Mouse (Mus musculus): ENCODE results near the gene Espn. TPM values are rescaled to one million over a fixed set of nuclear protein-coding genes. Genes with fewer than 3 reads are reported as not detected.
A peak's percentile ranks its signal among the peaks of the same experiment; 100 is the strongest.

Espn gene
- total and polyA plus RNA-seq, 3 experiments: 5.0 to 19.6 TPM; not detected in 1

DNA sequence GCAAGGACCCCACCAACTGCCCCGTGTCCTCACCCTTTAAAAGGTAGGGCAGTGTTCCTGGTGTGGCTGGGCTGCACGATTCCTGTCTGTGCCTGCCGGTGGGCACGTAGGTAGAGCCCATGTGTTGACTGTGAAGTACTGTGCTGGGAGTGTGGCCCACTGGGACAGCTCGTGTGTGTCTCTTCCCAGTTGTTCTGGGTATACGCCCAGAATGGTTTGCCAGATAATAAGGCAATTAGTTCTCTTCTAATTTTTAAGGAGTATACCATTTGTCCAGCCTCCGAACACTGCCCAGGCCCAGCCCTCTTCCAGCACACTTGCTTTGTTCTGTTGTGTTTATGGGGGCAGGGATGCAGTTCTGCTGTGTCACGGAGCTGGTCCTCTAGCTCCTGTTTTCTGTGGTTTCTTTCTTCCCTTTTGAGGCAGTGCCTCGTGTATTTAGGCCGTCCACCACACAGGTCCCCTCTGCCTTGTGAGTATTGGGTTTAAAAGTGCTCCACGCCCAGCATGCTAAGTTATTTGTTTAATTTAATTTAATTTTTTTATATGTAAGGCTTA lies 38.0 kb upstream of the Espn start:
- peak overlapping the region; percentile 76 for H3K27ac ChIP-seq (ENCODE audit: control insufficient read depth, low read depth, low read length)
- no peak overlapping the region for H3K4me3 ChIP-seq (ENCODE audit: control insufficient read depth in 1 of 2, insufficient read depth in 1 of 2, low read depth in 2 of 2, low read length in 2 of 2)
- peaks cover 41 to 68% of the 10 kb centered on the region in 2 experiments for H3K4me1 ChIP-seq (ENCODE audit: control insufficient read depth in 1 of 2, insufficient read depth in 2 of 2, low read length in 2 of 2)
- no peaks in the 10 kb centered on the region for H3K9me3 ChIP-seq (replicated peaks; ENCODE audit: insufficient read depth, low read length)
- no peaks in the 10 kb centered on the region for H3K27me3 ChIP-seq (ENCODE audit: control insufficient read depth in 1 of 2, insufficient read depth in 2 of 2, low read length in 2 of 2)
- H3K36me3 ChIP-seq (ENCODE audit: control insufficient read depth in 1 of 2, insufficient read depth in 2 of 2, low read length in 2 of 2): peaks cover 0 to 59% of the 10 kb centered on the region in 2 experiments; a peak in 2 of 4 replicates
- H3K79me2 ChIP-seq (ENCODE audit: control insufficient read depth, insufficient read depth, low read length, poor library complexity): peaks cover 48% of the 10 kb centered on the region
- DNase-seq (ENCODE audit: low read depth, low spot score): peak; percentile 80
- peak overlapping the region; percentile 30 for H3K9ac ChIP-seq (ENCODE audit: control insufficient read depth, low read depth, low read length, poor library complexity, severe bottlenecking)
- TF ChIP-seq RAD21 (IDR thresholded peaks at IDR 0.05; ENCODE audit: low read depth, low read length) (no peak), KAT2A (conservative IDR thresholded peaks at IDR 0.05; ENCODE audit: low read depth, low read length) (no peak), TAL1 (IDR thresholded peaks at IDR 0.05; ENCODE audit: low read length) (no peak), NELFE (IDR thresholded peaks at IDR 0.05; ENCODE audit: low read depth, low read length) (no peak), JUND (IDR thresholded peaks at IDR 0.05; ENCODE audit: low read depth, low read length) (no peak), E2F4 (IDR thresholded peaks at IDR 0.05; ENCODE audit: borderline replicate concordance, low read depth, low read length) (no peak), POLR2AphosphoS5 (IDR thresholded peaks at IDR 0.05; ENCODE audit: borderline replicate concordance, low read depth, low read length) (no peak), GABPA (IDR thresholded peaks at IDR 0.05; ENCODE audit: low read depth, low read length) (peak; percentile 78), UBTF (IDR thresholded peaks at IDR 0.05; ENCODE audit: borderline replicate concordance, insufficient read depth, low read depth, low read length) (no peak), ZNF384 (IDR thresholded peaks at IDR 0.05; ENCODE audit: low read depth, low read length) (no peak), MAX (IDR thresholded peaks at IDR 0.05; ENCODE audit: low read length) (peak; percentile 78), ETS1 (IDR thresholded peaks at IDR 0.05; ENCODE audit: low read depth, low read length) (peak; percentile 61), POLR2A (IDR thresholded peaks at IDR 0.05; ENCODE audit: control insufficient read depth in 1 of 2, insufficient read depth in 1 of 2, low read depth in 1 of 2, low read length in 2 of 2, poor library complexity in 1 of 2) (no peak), ZKSCAN1 (IDR thresholded peaks at IDR 0.05; ENCODE audit: low read depth, low read length) (no peak), EP300 (IDR thresholded peaks at IDR 0.05; ENCODE audit: low read depth in 1 of 2, low read length in 2 of 2) (peak; percentile 37 to 63; a peak in 2 of 4 replicates), SIN3A (IDR thresholded peaks at IDR 0.05; ENCODE audit: low read length) (peak; percentile 82; the same call in 1 of the 2 replicates), CTCF (IDR thresholded peaks at IDR 0.05 in 2 of 3, conservative IDR thresholded peaks at IDR 0.05 in 1 of 3; ENCODE audit: control insufficient read depth in 1 of 3, insufficient read depth in 1 of 3, low read depth in 2 of 3, low read length in 3 of 3, poor library complexity in 1 of 3, severe bottlenecking in 1 of 3) (no peak), ZC3H11A (IDR thresholded peaks at IDR 0.05; ENCODE audit: low read depth, low read length) (no peak), CHD1 (IDR thresholded peaks at IDR 0.05; ENCODE audit: low read depth, low read length) (no peak), SMC3 (IDR thresholded peaks at IDR 0.05; ENCODE audit: low read depth, low read length) (no peak), RCOR1 (IDR thresholded peaks at IDR 0.05; ENCODE audit: low read depth, low read length) (no peak), MYC (IDR thresholded peaks at IDR 0.05; ENCODE audit: low read depth, low read length) (peak; percentile 72; the same call in 1 of the 2 replicates), GATA1 (IDR thresholded peaks at IDR 0.05; ENCODE audit: low read depth, low read length) (no peak), MYB (IDR thresholded peaks at IDR 0.05; ENCODE audit: low read depth, low read length) (no peak), USF1 (IDR thresholded peaks at IDR 0.05; ENCODE audit: low read depth, low read length) (no peak), BHLHE40 (IDR thresholded peaks at IDR 0.05; ENCODE audit: borderline replicate concordance, low read depth, low read length) (no peak), MXI1 (IDR thresholded peaks at IDR 0.05; ENCODE audit: low read depth, low read length) (peak; percentile 64), USF2 (IDR thresholded peaks at IDR 0.05; ENCODE audit: borderline replicate concordance in 1 of 2, insufficient read depth in 1 of 2, low read depth in 1 of 2, low read length in 2 of 2) (no peak), TBP (IDR thresholded peaks at IDR 0.05; ENCODE audit: low read depth, low read length) (no peak), MEF2A (IDR thresholded peaks at IDR 0.05; ENCODE audit: extremely low read depth, insufficient replicate concordance, low read depth, low read length, poor library complexity, severe bottlenecking) (no peak), HCFC1 (IDR thresholded peaks at IDR 0.05; ENCODE audit: low read depth, low read length) (peak; percentile 42; the same call in 1 of the 2 replicates), ZMIZ1 (IDR thresholded peaks at IDR 0.05; ENCODE audit: low read depth, low read length) (no peak), NRF1 (IDR thresholded peaks at IDR 0.05; ENCODE audit: insufficient read depth, low read depth, low read length, poor library complexity, severe bottlenecking) (no peak), CHD2 (IDR thresholded peaks at IDR 0.05; ENCODE audit: low read length) (no peak; the same call in 1 of the 2 replicates), TCF12 (IDR thresholded peaks at IDR 0.05; ENCODE audit: low read depth, low read length) (no peak), MAZ (IDR thresholded peaks at IDR 0.05; ENCODE audit: low read depth, low read length) (peak; percentile 62; the same call in 1 of the 2 replicates), ELF1 (IDR thresholded peaks at IDR 0.05; ENCODE audit: low read depth, low read length) (no peak)

All from MEL (cell line).